Mouse (Mus musculus) neutrophil, adult 83 days (primary cell): ENCODE data around the gene Apoh. TPM values are rescaled to one million over a fixed set of nuclear protein-coding genes. Genes with fewer than 3 reads are reported as not detected.

ENCODE experiments used
- total RNA-seq, 2 experiments: library from RNA; stranded (reverse); gene quantifications; one replicate each; pipeline ENCODE4 v1.2.4; 2023

Apoh gene
- total RNA-seq: not detected

DNA sequence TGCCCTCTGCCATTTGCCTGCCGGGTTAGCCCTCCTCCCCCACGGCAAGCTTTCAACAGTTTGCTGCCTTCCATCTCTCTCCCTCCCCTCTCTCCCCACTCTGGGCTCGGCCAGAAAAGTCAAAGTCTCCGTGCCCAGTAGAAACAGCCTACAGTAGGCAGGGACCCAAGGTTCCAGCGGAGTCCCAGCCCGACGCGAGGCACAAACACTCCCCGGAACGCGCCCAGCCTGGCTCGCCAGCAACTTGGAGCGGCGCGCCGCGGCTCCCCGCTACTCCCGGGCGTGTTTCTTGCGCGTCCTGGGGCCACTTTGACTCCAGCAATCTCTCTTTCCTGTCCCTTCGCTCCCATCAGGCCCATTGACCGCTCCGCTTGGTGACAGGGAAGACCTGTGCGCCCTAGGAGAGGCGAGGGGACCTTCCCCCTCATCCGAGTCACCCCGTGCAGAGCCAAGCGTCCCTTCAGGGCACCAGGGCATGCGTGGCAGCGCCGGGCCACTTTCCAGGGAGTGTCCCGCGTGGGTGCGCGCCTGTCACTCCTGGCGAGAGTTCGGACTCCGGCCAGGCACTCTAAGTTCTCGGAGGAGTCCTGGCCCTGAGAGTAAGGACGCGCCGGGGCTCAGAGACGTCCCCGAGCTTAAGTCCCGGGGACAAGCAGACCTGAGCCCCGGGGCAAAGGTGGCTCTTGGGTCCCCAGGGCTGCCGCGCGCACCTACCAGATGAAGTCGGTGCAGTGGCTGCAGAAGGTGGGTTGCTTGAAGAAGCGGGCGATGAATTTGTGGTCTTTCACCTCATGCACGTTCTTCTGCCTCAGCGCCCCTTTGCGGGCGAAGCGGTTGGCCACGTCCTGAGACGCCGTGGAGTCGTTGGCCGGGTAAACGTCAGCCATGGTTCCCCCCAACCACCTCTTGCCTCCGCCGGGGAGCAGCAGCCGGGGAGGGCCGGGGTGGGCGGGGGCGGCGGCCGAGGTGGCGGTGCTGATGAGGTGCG lies at the start of gene Apoh:
TSS of gene Apoh (plus strand) at position 574 of the 988 bp plus-strand sequence.

DNA sequence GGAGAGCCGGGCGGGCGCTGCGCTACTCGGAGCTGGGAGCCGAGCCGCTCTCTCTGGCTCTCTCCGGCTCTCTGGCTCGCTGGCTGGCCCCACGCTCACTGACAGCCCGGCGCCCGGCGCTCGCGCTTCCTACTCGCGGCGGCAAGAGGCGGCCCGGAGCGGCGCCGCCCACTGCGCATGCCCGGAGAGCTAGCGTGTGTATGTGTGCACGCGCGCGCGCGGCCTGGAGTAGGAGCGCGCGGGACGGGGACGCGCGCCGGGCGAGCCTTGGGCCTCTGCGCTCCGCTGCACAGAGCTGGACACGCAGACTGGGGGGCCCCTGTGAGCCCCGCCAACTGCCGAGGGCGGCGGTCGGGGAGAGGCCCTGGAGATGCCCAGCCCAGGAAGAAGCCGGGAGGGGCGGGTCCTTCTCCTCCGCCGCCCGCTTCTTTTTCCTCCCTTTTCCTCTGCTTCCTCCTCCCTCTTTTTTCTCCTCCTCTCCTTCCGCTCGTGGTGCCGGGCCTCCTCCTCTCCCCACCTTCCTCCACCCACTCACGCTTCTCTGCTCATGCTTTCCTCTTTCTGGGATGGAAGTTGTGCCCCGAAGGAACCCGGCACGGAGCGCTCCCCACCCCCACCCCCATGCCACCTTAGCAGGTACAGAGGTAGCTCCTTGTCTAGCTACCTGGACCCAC lies 772 bp downstream of the Apoh start, which contains the start of gene Prkca:
TSS of gene Prkca (minus strand) at position 140 of the 674 bp plus-strand sequence.

DNA sequence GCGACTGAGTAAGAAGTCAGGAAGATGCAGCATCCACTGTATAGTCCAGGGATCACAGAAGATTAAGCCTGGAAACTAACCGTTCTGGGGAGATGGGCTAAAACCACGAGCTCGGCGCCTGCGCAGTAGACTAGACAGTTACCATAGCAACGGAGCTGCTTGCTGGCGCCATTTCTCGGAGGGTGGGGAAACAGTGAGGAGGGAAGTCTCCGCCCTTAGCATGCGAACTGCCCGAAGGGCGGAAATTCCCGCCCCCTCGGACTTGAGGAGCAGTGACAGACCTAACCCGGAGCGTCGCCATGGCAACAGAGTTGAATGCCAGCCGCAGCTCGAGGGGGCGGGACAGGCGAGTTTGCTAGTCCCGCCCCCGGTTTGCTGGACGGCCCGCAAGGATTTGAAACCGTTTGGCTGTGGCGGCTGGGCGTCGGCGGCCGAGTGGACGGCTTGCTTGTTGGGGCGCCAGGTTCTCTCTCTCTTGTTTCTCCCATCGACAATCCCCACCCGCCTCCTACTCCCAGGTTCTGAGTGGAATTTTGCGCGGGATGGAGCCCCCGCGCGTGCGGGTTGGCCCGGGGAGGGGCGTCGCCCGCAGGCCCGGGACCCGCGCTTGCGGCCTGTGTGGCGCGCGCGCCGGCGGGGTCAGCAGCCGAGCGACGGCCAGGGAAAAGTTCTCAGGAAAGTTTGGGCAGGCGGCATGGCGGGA lies 81.9 kb downstream of the Apoh start, which contains the start of gene Cep112:
TSS of gene Cep112 (plus strand) at position 304 of the 703 bp plus-strand sequence.

Other genes starting within 250 kb of the Apoh start
- gene Prkca, start 574 bp downstream of the Apoh start, total RNA-seq: 1 to 10 TPM; 2.0 to 4.8 TPM
- gene Cep112, start 81.8 kb downstream of the Apoh start, total RNA-seq: 1 to 10 TPM; 1.4 to 1.9 TPM